Mouse (Mus musculus) kidney, adult 9 months (tissue): ENCODE measurements at regions not wholly inside any gene's neighbourhood (a gene's known extent, or its start where the extent isn't known, plus 50 kb on each side); places are given as distances from the start of the nearest gene placed in this dataset.
A peak's percentile ranks its signal among the peaks of the same experiment; 100 is the strongest.

Source experiments
- DNase-seq: peaks from one replicate; pipeline ENCODE4 v3.0.0; 2022

GRCm38 (mm10) chr6:88964071-88964470 is 62.0 kb downstream of the Tpra1 start:
- DNase-seq: no peak

GRCm38 (mm10) chr6:88964911-88965310 is 62.9 kb downstream of the Tpra1 start:
- DNase-seq: no peak

GRCm38 (mm10) chr6:88965361-88966226 is 63.5 kb downstream of the Tpra1 start:
- no peak for DNase-seq

GRCm38 (mm10) chr6:88966501-88966900 is 64.5 kb downstream of the Tpra1 start:
- DNase-seq: no peak

- DNase-seq: no peak
These were observed 66.8 kb downstream of the Tpra1 start for GRCm38 (mm10) chr6:88968842-88969241.

- no peak for DNase-seq
These were observed 69.7 kb downstream of the Tpra1 start for GRCm38 (mm10) chr6:88971729-88972128.

GRCm38 (mm10) chr6:88974457-88974856 is 72.4 kb downstream of the Tpra1 start:
- no peak for DNase-seq

- DNase-seq: no peak
These were observed 74.5 kb downstream of the Tpra1 start for GRCm38 (mm10) chr6:88976581-88976980.

- no peak for DNase-seq
These were observed 74.9 kb downstream of the Tpra1 start for GRCm38 (mm10) chr6:88976994-88977393.

- DNase-seq: no peak
These were observed 76.9 kb downstream of the Tpra1 start for GRCm38 (mm10) chr6:88978970-88979369.

GRCm38 (mm10) chr6:88980112-88980511 is 78.1 kb downstream of the Tpra1 start:
- DNase-seq: peak; percentile 43

GRCm38 (mm10) chr6:88981544-88981943 is 79.5 kb downstream of the Tpra1 start:
- DNase-seq: no peak

- no peak for DNase-seq
These were observed 82.1 kb downstream of the Tpra1 start for GRCm38 (mm10) chr6:88984170-88984569.

GRCm38 (mm10) chr6:88984863-88985262 is 82.8 kb downstream of the Tpra1 start:
- DNase-seq: no peak

GRCm38 (mm10) chr6:88988551-88988950 is 86.5 kb downstream of the Tpra1 start:
- no peak for DNase-seq

- no peak for DNase-seq
These were observed 87.7 kb downstream of the Tpra1 start for GRCm38 (mm10) chr6:88989617-88990299.

GRCm38 (mm10) chr6:88990300-88990685 is 88.2 kb downstream of the Tpra1 start:
- no peak for DNase-seq

- DNase-seq: no peak
These were observed 93.0 kb downstream of the Tpra1 start for GRCm38 (mm10) chr6:88995077-88995476.

GRCm38 (mm10) chr6:88998927-88999722 is 97.1 kb downstream of the Tpra1 start:
- DNase-seq: no peak

- DNase-seq: peak; percentile 18
These were observed 98.3 kb downstream of the Tpra1 start for GRCm38 (mm10) chr6:89000359-89000758.

GRCm38 (mm10) chr6:89003197-89003923 is 101.3 kb downstream of the Tpra1 start:
- DNase-seq: peak; percentile 20

- no peak for DNase-seq
These were observed 103.0 kb downstream of the Tpra1 start for GRCm38 (mm10) chr6:89005094-89005493.

GRCm38 (mm10) chr6:89006997-89007396 is 104.9 kb downstream of the Tpra1 start:
- no peak for DNase-seq
